Mouse (Mus musculus): ENCODE data around the gene Stx6.

- TF ChIP-seq POLR2A (IDR thresholded peaks at IDR 0.05; ENCODE audit: extremely low read depth, insufficient read depth, low read length) (no peak), CTCF (IDR thresholded peaks at IDR 0.05; ENCODE audit: low read depth, low read length) (no peak)
Observed at GRCm38 (mm10) chr1:155233378-155233777, 74.9 kb downstream of the Stx6 start.
